Mouse (Mus musculus) forebrain, postnatal 0 days (tissue): ENCODE measurements around the gene Ctf2. TPM values are rescaled to one million over a fixed set of nuclear protein-coding genes. Genes with fewer than 3 reads are reported as not detected.

Source experiments
- ATAC-seq: fragments of 200-750 bp; cut with Nextera tagmentation; 2 replicates; pipeline ENCODE4 v1.8.0; 2017; ENCODE audit warnings: mild to moderate bottlenecking, moderate library complexity
- DNase-seq: peaks from one replicate; pipeline ENCODE4 v3.0.0-alpha.2; 2015
- H3K27ac ChIP-seq: fragments of 300-500 bp; sonication (generic); 2 replicates; pipeline ENCODE4 v1.5.1; 2014; ENCODE audit warnings: low read depth, mild to moderate bottlenecking, antibody characterized with exemption, low read length, moderate library complexity, mixed read lengths
- H3K27me3 ChIP-seq: fragments of 300-500 bp; sonication (generic); 2 replicates; pipeline ENCODE4 v1.6.1; 2014; ENCODE audit warnings: mild to moderate bottlenecking, low read length, mixed read lengths; ENCODE audit not compliant: insufficient read depth
- H3K36me3 ChIP-seq: fragments of 300-500 bp; sonication (generic); 2 replicates; pipeline ENCODE4 v1.6.1; 2014; ENCODE audit warnings: mild to moderate bottlenecking, moderate library complexity; ENCODE audit not compliant: insufficient read depth
- H3K4me1 ChIP-seq: fragments of 300-500 bp; sonication (generic); 2 replicates; pipeline ENCODE4 v1.6.1; 2014; ENCODE audit warnings: antibody characterized with exemption; ENCODE audit not compliant: insufficient read depth
- H3K4me2 ChIP-seq: fragments of 300-500 bp; sonication (generic); 2 replicates; pipeline ENCODE4 v1.6.1; 2014; ENCODE audit warnings: low read depth, mild to moderate bottlenecking, moderate library complexity
- H3K4me3 ChIP-seq: fragments of 300-500 bp; sonication (generic); 2 replicates; pipeline ENCODE4 v1.5.1; 2014; ENCODE audit warnings: low read depth, low read length, mixed read lengths
- H3K9ac ChIP-seq: fragments of 300-500 bp; sonication (generic); 2 replicates; pipeline ENCODE4 v1.6.1; 2014; ENCODE audit warnings: mild to moderate bottlenecking
- H3K9me3 ChIP-seq: fragments of 300-500 bp; sonication (generic); 2 replicates; pipeline ENCODE4 v1.6.1; 2016; ENCODE audit warnings: low read length
- CTCF ChIP-seq: sonication (generic); IDR thresholded peaks from 2 replicates; pipeline ENCODE4 v1.5.1; 2016; ENCODE audit warnings: antibody characterized with exemption, control low read depth, low read depth
- WGBS: fragments of 180-500 bp; shearing (Covaris S2); extraction: QIAGEN DNeasy Blood & Tissue Kit; methylation state at CpG from one replicate; pipeline ENCODE4 v1.1.7; 2014; 5-methylcytosine and 5-hydroxymethylcytosine counted together
- polyA plus RNA-seq: library from polyadenylated mRNA; unstranded; fragments of >200 nt; fragmentation: Nextera tagmentation; extraction: Ambion mirVana; gene quantifications from 2 replicates; pipeline ENCODE4 v1.2.1, GENCODE M21; 2015
- total RNA-seq: library from RNA; depleted of rRNA; stranded (reverse); fragments of >200 nt; gene quantifications from 2 replicates; pipeline ENCODE4 v1.2.3, GENCODE M21; 2014

Ctf2 gene
- total and polyA plus RNA-seq, 2 experiments from 2014 or later = not detected

- no peak overlapping the region for H3K4me2 ChIP-seq
- peak; percentile 65 for DNase-seq
- no peaks in the 10 kb centered on the region for H3K27me3 ChIP-seq
- H3K9me3 ChIP-seq = no peaks in the 10 kb centered on the region
- peaks cover 6% of the 10 kb centered on the region; the same call in 1 of the 2 replicates for H3K4me1 ChIP-seq
- H3K36me3 ChIP-seq = no peaks in the 10 kb centered on the region
- ATAC-seq = no peak
- WGBS = 41% methylated on average over 9 of the region's 9 CpGs
- no peak overlapping the region for H3K4me3 ChIP-seq
- H3K27ac ChIP-seq = no peak overlapping the region
- H3K9ac ChIP-seq = no peak overlapping the region
- peak; percentile 76 for TF ChIP-seq CTCF
Measured at GRCm38 (mm10) chr7:127773664-127774384, 41.9 kb upstream of the Ctf2 start.

- peaks cover 8% of the 10 kb centered on the region for H3K36me3 ChIP-seq
- WGBS = 87% methylated on average over 1 of the region's 1 CpGs
- H3K9me3 ChIP-seq = no peaks in the 10 kb centered on the region
- DNase-seq (no peak), ATAC-seq (no peak)
- peaks cover 7% of the 10 kb centered on the region for H3K4me1 ChIP-seq
- H3K4me2 ChIP-seq = no peak overlapping the region
- H3K27ac ChIP-seq = no peak overlapping the region
- no peak overlapping the region for H3K9ac ChIP-seq
- no peaks in the 10 kb centered on the region for H3K27me3 ChIP-seq
- TF ChIP-seq CTCF = no peak
- H3K4me3 ChIP-seq = no peak overlapping the region
Measured at GRCm38 (mm10) chr7:127772557-127772956, 40.6 kb upstream of the Ctf2 start.

GRCm38 (mm10) chr7:127772080-127772479, 40.1 kb upstream of the Ctf2 start:
- Histone ChIP-seq H3K4me2 (no peak overlapping the region), H3K27me3 (no peaks in the 10 kb centered on the region), H3K9ac (no peak overlapping the region), H3K4me1 (peaks cover 7% of the 10 kb centered on the region), H3K4me3 (no peak overlapping the region), H3K36me3 (peaks cover 13% of the 10 kb centered on the region), H3K27ac (no peak overlapping the region), H3K9me3 (no peaks in the 10 kb centered on the region)
- DNase-seq (no peak), ATAC-seq (no peak)
- TF ChIP-seq CTCF = no peak
- 87% methylated on average over 3 of the region's 3 CpGs for WGBS

- Histone ChIP-seq H3K4me1 (peaks cover 7% of the 10 kb centered on the region), H3K27ac (no peak overlapping the region), H3K36me3 (peaks cover 19% of the 10 kb centered on the region), H3K9ac (no peak overlapping the region), H3K9me3 (no peaks in the 10 kb centered on the region), H3K4me2 (no peak overlapping the region), H3K4me3 (no peak overlapping the region), H3K27me3 (no peaks in the 10 kb centered on the region)
- no peak for TF ChIP-seq CTCF
- 64% methylated on average over 5 of the region's 5 CpGs for WGBS
- ATAC-seq = no peak
- DNase-seq = peak; percentile 18
Measured at GRCm38 (mm10) chr7:127771262-127771661, 39.3 kb upstream of the Ctf2 start.

GRCm38 (mm10) chr7:127770039-127770905, 38.3 kb upstream of the Ctf2 start:
- Histone ChIP-seq H3K27me3 (no peaks in the 10 kb centered on the region), H3K27ac (peak overlapping the region; percentile 85), H3K4me1 (peaks cover 7% of the 10 kb centered on the region), H3K9me3 (no peaks in the 10 kb centered on the region), H3K36me3 (peaks cover 29% of the 10 kb centered on the region), H3K9ac (peak overlapping the region; percentile 62), H3K4me2 (peak overlapping the region; percentile 69), H3K4me3 (peak overlapping the region; percentile 47)
- DNase-seq = peak; percentile 35
- ATAC-seq = 0 out of 2 replicates have a peak, but pooled peaks have one; percentile 6
- 8% methylated on average over 27 of the region's 27 CpGs for WGBS
- TF ChIP-seq CTCF = no peak

GRCm38 (mm10) chr7:127769651-127770038, 37.7 kb upstream of the Ctf2 start, which contains the start of gene Orai3:
Gene Orai3, plus strand, starts transcription at chr7:127769815.
- Histone ChIP-seq H3K9ac (peak within 1 kb of the TSS; percentile 62), H3K4me3 (peak within 1 kb of the TSS; percentile 47), H3K9me3 (no peaks in the 10 kb centered on the region), H3K4me2 (peak within 1 kb of the TSS; percentile 69), H3K36me3 (peaks cover 35% of the 10 kb centered on the region), H3K27ac (peak within 1 kb of the TSS; percentile 85), H3K4me1 (peaks cover 7% of the 10 kb centered on the region), H3K27me3 (no peaks in the 10 kb centered on the region)
- 3% methylated on average over 24 of the region's 24 CpGs for WGBS
- DNase-seq (peak; percentile 77), ATAC-seq (peak; percentile 62)
- no peak for TF ChIP-seq CTCF
